Mouse (Mus musculus): ENCODE results near the gene Slc26a5. TPM values are rescaled to one million over a fixed set of nuclear protein-coding genes. Genes with fewer than 3 reads are reported as not detected.
A peak's percentile ranks its signal among the peaks of the same experiment; 100 is the strongest.

The Slc26a5 gene
- polyA plus RNA-seq, 1 experiment from 2014 or later: 0.05 TPM

GRCm38 (mm10) chr5:21792166-21792565 is 73.2 kb downstream of the Slc26a5 start:
- Histone ChIP-seq H3K4me1 (peaks cover 11% of the 10 kb centered on the region), H3K4me3 (no peak overlapping the region), H3K36me3 (peaks cover 56% of the 10 kb centered on the region), H3K9me3 (replicated peaks) (no peaks in the 10 kb centered on the region), H3K27ac (no peak overlapping the region), H3K27me3 (ENCODE audit: low read depth, poor library complexity, severe bottlenecking) (no peaks in the 10 kb centered on the region)
- no peak for DNase-seq (ENCODE audit: low spot score)

GRCm38 (mm10) chr5:21789061-21789460 is 76.3 kb downstream of the Slc26a5 start:
- Histone ChIP-seq H3K4me3 (no peak overlapping the region), H3K9me3 (replicated peaks) (no peaks in the 10 kb centered on the region), H3K36me3 (peaks cover 32% of the 10 kb centered on the region), H3K4me1 (peaks cover 21% of the 10 kb centered on the region), H3K27me3 (ENCODE audit: low read depth, poor library complexity, severe bottlenecking) (no peaks in the 10 kb centered on the region), H3K27ac (no peak overlapping the region)
- 73% methylated on average over 5 of the region's 5 CpGs for WGBS
- no peak for DNase-seq (ENCODE audit: low spot score)

- H3K27ac ChIP-seq: peak overlapping the region; percentile 92
- WGBS: 40% methylated on average over 11 of the region's 11 CpGs
- peaks cover 25% of the 10 kb centered on the region for H3K4me1 ChIP-seq
Observed at GRCm38 (mm10) chr5:21787186-21788105, 78.0 kb downstream of the Slc26a5 start.

GRCm38 (mm10) chr5:21786258-21787185 is 78.9 kb downstream of the Slc26a5 start:
- Histone ChIP-seq H3K9me3 (replicated peaks) (no peaks in the 10 kb centered on the region), H3K4me1 (peaks cover 25% of the 10 kb centered on the region), H3K27ac (peak overlapping the region; percentile 92), H3K36me3 (peaks cover 40% of the 10 kb centered on the region), H3K4me3 (peak overlapping the region; percentile 89), H3K27me3 (ENCODE audit: low read depth, poor library complexity, severe bottlenecking) (no peaks in the 10 kb centered on the region)
- peak; percentile 98 for DNase-seq (ENCODE audit: low spot score)
- 2% methylated on average over 51 of the region's 51 CpGs for WGBS

More at GRCm38 (mm10) chr5:21787186-21788105, 78.0 kb downstream of the Slc26a5 start:
- no peak for DNase-seq (ENCODE audit: low spot score)
- Histone ChIP-seq H3K9me3 (replicated peaks) (no peaks in the 10 kb centered on the region), H3K4me3 (peak overlapping the region; percentile 89), H3K36me3 (peaks cover 39% of the 10 kb centered on the region), H3K27me3 (ENCODE audit: low read depth, poor library complexity, severe bottlenecking) (no peaks in the 10 kb centered on the region)

GRCm38 (mm10) chr5:21785776-21786175 is 79.6 kb downstream of the Slc26a5 start:
- H3K4me1 ChIP-seq: peaks cover 25% of the 10 kb centered on the region
- no peaks in the 10 kb centered on the region for H3K9me3 ChIP-seq (replicated peaks)
- H3K27me3 ChIP-seq (ENCODE audit: low read depth, poor library complexity, severe bottlenecking): no peaks in the 10 kb centered on the region
- peak overlapping the region; percentile 92 for H3K27ac ChIP-seq
- WGBS: 83% methylated on average over 7 of the region's 7 CpGs
- DNase-seq (ENCODE audit: low spot score): no peak
- H3K36me3 ChIP-seq: peaks cover 40% of the 10 kb centered on the region
- H3K4me3 ChIP-seq: peak overlapping the region; percentile 89

- WGBS: under 1% methylated on average over 37 of the region's 37 CpGs
- Histone ChIP-seq H3K27me3 (ENCODE audit: low read depth, poor library complexity, severe bottlenecking) (no peaks in the 10 kb centered on the region), H3K4me3 (peak within 1 kb of the TSS; percentile 90), H3K27ac (peak within 1 kb of the TSS; percentile 92), H3K9me3 (replicated peaks) (no peaks in the 10 kb centered on the region), H3K36me3 (peaks cover 46% of the 10 kb centered on the region), H3K4me1 (peaks cover 25% of the 10 kb centered on the region)
- peak; percentile 92 for DNase-seq (ENCODE audit: low spot score)
Observed at GRCm38 (mm10) chr5:21785053-21785452, 80.4 kb downstream of the Slc26a5 start, which contains the start of the genes Dnajc2 and Psmc2. TSS of gene Dnajc2 (minus strand) at chr5:21785251. TSS of gene Psmc2 (plus strand) at chr5:21785283.

- Histone ChIP-seq H3K36me3 (peaks cover 49% of the 10 kb centered on the region), H3K4me3 (peak overlapping the region; percentile 90), H3K27me3 (ENCODE audit: low read depth, poor library complexity, severe bottlenecking) (no peaks in the 10 kb centered on the region), H3K9me3 (replicated peaks) (no peaks in the 10 kb centered on the region), H3K4me1 (peaks cover 25% of the 10 kb centered on the region), H3K27ac (peak overlapping the region; percentile 89)
- under 1% methylated on average over 51 of the region's 51 CpGs for WGBS
- peak; percentile 50 for DNase-seq (ENCODE audit: low spot score)
Observed at GRCm38 (mm10) chr5:21784161-21785052, 81.0 kb downstream of the Slc26a5 start.

- no peak overlapping the region for H3K4me3 ChIP-seq
- H3K27ac ChIP-seq: no peak overlapping the region
- no peaks in the 10 kb centered on the region for H3K27me3 ChIP-seq (ENCODE audit: low read depth, poor library complexity, severe bottlenecking)
- DNase-seq (ENCODE audit: low spot score): no peak
- H3K4me1 ChIP-seq: no peaks in the 10 kb centered on the region
- H3K9me3 ChIP-seq (replicated peaks): no peaks in the 10 kb centered on the region
- WGBS: 92% methylated on average over 6 of the region's 6 CpGs
- H3K36me3 ChIP-seq: peaks cover 85% of the 10 kb centered on the region
Observed at GRCm38 (mm10) chr5:21776491-21776890, 88.9 kb downstream of the Slc26a5 start.

GRCm38 (mm10) chr5:21769841-21770240 is 95.6 kb downstream of the Slc26a5 start:
- peaks cover 82% of the 10 kb centered on the region for H3K36me3 ChIP-seq
- no peaks in the 10 kb centered on the region for H3K9me3 ChIP-seq (replicated peaks)
- no peak overlapping the region for H3K4me3 ChIP-seq
- no peak overlapping the region for H3K27ac ChIP-seq
- H3K27me3 ChIP-seq (ENCODE audit: low read depth, poor library complexity, severe bottlenecking): no peaks in the 10 kb centered on the region
- 93% methylated on average over 6 of the region's 6 CpGs for WGBS
- H3K4me1 ChIP-seq: no peaks in the 10 kb centered on the region
- peak; percentile 18 for DNase-seq (ENCODE audit: low spot score)

GRCm38 (mm10) chr5:21768506-21768905 is 96.9 kb downstream of the Slc26a5 start:
- Histone ChIP-seq H3K4me3 (no peak overlapping the region), H3K4me1 (no peaks in the 10 kb centered on the region), H3K27me3 (ENCODE audit: low read depth, poor library complexity, severe bottlenecking) (no peaks in the 10 kb centered on the region), H3K27ac (no peak overlapping the region), H3K9me3 (replicated peaks) (no peaks in the 10 kb centered on the region), H3K36me3 (peaks cover 82% of the 10 kb centered on the region)
- WGBS: 95% methylated on average over 4 of the region's 4 CpGs
- DNase-seq (ENCODE audit: low spot score): no peak
